Mouse (Mus musculus): ENCODE results near the gene Enpp6. TPM values are rescaled to one million over a fixed set of nuclear protein-coding genes. Genes with fewer than 3 reads are reported as not detected.
"Not testable (repeated sequence)": the region's sequence is repeated elsewhere in the genome, so short reads cannot be mapped to it uniquely, and the experiment has no call there.

Enpp6 gene
- polyA plus RNA-seq, 1 experiment from 2014 or later: 2.1 TPM

DNA sequence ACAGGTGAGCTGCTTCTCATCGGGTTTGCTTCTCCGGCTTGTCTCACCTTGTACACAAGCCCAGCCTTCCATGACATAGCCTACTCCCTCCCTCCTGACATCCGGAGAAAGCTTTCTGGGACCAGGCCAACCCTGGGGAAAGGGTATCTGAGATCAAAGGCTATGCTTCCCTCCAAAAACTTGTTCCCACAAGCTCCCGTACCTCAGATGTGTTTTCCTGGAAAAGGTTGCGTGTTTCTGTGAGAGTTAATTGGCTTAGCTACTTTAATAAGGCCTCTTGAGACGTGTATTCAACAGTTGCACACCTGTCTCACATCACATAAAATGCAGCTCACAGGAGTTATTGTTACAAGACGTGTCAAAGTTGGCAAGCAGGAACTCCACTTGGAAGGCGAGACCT lies 49.8 kb downstream of the Enpp6 start:
- Histone ChIP-seq H3K4me3 (ENCODE audit: low read depth, low read length) (no peak overlapping the region), H3K27me3 (ENCODE audit: control insufficient read depth, insufficient read depth, low read length) (no peaks in the 10 kb centered on the region), H3K9ac (ENCODE audit: low read depth, low read length) (no peak overlapping the region), H3K4me2 (no peak overlapping the region), H3K36me3 (ENCODE audit: control insufficient read depth, insufficient read depth, low read length) (no peaks in the 10 kb centered on the region), H3K9me3 (replicated peaks; ENCODE audit: control insufficient read depth, low read length) (no peaks in the 10 kb centered on the region), H3K4me1 (ENCODE audit: control insufficient read depth, insufficient read depth, low read length) (no peaks in the 10 kb centered on the region), H3K27ac (ENCODE audit: low read depth, low read length) (no peak overlapping the region)
- 79% methylated on average over 8 of the region's 8 CpGs for WGBS (ENCODE audit: insufficient replicate concordance)
- no peak for ATAC-seq (replicated peaks; ENCODE audit: insufficient number of reproducible peaks, low FRiP score, low TSS enrichment)

DNA sequence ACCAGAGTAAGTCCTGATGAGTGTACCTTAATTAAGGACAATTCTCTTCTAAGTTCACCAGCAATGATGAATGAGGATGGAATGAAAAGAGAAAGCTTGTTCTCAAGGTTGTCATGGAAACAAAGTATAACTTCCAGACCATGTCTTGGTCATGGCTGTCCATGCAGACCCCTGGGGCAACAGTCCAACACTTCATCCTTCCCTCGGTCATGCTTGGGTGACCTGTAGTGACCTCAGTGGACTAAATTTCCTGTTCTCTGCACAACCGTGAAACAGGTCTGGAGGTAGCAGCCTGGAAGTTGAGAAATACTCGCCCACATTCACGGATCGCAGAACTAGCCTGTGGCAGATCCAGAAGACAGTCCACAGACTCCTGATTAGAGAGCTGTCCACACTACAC lies 50.7 kb downstream of the Enpp6 start:
- Histone ChIP-seq H3K36me3 (ENCODE audit: control insufficient read depth, insufficient read depth, low read length) (no peaks in the 10 kb centered on the region), H3K27ac (ENCODE audit: low read depth, low read length) (no peak overlapping the region), H3K27me3 (ENCODE audit: control insufficient read depth, insufficient read depth, low read length) (no peaks in the 10 kb centered on the region), H3K9me3 (replicated peaks; ENCODE audit: control insufficient read depth, low read length) (no peaks in the 10 kb centered on the region), H3K4me2 (no peak overlapping the region), H3K9ac (ENCODE audit: low read depth, low read length) (no peak overlapping the region), H3K4me3 (ENCODE audit: low read depth, low read length) (no peak overlapping the region), H3K4me1 (ENCODE audit: control insufficient read depth, insufficient read depth, low read length) (no peaks in the 10 kb centered on the region)
- 59% methylated on average over 5 of the region's 5 CpGs for WGBS (ENCODE audit: insufficient replicate concordance)
- no peak for ATAC-seq (replicated peaks; ENCODE audit: insufficient number of reproducible peaks, low FRiP score, low TSS enrichment)

DNA sequence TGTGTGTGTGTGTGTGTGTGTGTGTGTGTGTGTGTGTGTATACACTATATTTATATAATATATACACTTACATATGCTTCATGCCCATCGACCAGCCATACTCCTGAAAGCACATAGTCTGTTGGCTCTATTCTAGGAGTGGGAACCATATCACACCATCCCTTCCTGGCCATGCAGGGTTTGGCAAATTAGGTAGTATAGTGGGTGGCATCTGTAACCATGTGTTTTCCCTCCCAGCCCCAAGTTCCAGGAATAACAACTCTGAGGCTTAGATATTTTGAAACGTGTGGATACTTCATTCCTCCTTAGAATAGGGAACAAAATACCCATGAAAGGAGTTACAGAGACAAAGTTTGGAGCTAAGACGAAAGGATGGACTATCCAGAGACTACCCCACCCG lies 53.5 kb downstream of the Enpp6 start:
- not testable (repeated sequence) for H3K9me3 ChIP-seq (replicated peaks; ENCODE audit: control insufficient read depth, low read length); H3K36me3 ChIP-seq (ENCODE audit: control insufficient read depth, insufficient read depth, low read length); H3K4me2 ChIP-seq; H3K27me3 ChIP-seq (ENCODE audit: control insufficient read depth, insufficient read depth, low read length); H3K9ac ChIP-seq (ENCODE audit: low read depth, low read length); H3K4me1 ChIP-seq (ENCODE audit: control insufficient read depth, insufficient read depth, low read length); H3K4me3 ChIP-seq (ENCODE audit: low read depth, low read length); H3K27ac ChIP-seq (ENCODE audit: low read depth, low read length); ATAC-seq (replicated peaks; ENCODE audit: insufficient number of reproducible peaks, low FRiP score, low TSS enrichment)
- 81% methylated on average over 3 of the region's 4 CpGs for WGBS (ENCODE audit: insufficient replicate concordance)

DNA sequence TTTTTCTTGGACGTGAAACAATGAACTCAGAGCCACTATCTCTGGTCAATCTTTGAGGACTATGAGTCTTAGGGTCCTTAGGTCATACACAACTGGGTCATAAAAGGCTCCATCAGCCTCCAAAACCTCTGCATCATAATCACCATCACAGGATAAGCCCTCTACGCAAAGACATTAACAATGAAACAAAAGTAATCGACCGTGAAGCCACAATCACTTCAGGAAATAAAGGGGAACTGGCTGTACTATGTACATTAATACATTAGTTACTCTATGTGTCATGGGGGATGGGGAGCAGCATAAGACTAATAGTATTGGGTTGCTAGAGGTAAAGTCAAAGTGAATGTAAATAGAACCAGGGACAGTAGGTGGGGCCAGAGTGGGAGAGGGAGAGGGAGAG lies 59.7 kb downstream of the Enpp6 start:
- ATAC-seq (replicated peaks; ENCODE audit: insufficient number of reproducible peaks, low FRiP score, low TSS enrichment): no peak
- H3K4me2 ChIP-seq: no peak overlapping the region
- 80% methylated on average over 4 of the region's 4 CpGs for WGBS (ENCODE audit: insufficient replicate concordance)
- H3K4me3 ChIP-seq (ENCODE audit: low read depth, low read length): no peak overlapping the region
- no peak overlapping the region for H3K9ac ChIP-seq (ENCODE audit: low read depth, low read length)
- H3K27ac ChIP-seq (ENCODE audit: low read depth, low read length): no peak overlapping the region
- no peaks in the 10 kb centered on the region for H3K36me3 ChIP-seq (ENCODE audit: control insufficient read depth, insufficient read depth, low read length)
- no peaks in the 10 kb centered on the region for H3K4me1 ChIP-seq (ENCODE audit: control insufficient read depth, insufficient read depth, low read length)
- no peaks in the 10 kb centered on the region for H3K27me3 ChIP-seq (ENCODE audit: control insufficient read depth, insufficient read depth, low read length)
- H3K9me3 ChIP-seq (replicated peaks; ENCODE audit: control insufficient read depth, low read length): no peaks in the 10 kb centered on the region

DNA sequence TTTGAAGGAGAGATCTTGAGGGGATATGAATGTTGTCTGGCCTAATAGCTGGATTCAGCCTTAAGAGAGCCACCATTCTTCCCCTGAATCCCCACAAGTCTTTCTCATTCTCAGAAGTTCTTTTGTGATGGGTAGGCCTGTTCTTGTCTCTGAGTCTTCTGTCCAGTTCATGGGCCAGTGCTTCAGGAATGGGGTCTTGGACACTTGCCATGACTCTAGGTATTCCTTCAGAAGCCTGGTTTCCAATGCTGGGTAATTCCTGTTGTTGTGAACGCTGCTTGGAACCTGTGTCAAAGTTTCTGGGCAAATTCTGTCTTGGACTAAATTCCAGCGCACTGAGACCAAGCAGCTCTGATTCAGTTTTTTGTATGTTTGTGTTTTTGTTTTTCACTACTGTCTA lies 60.5 kb downstream of the Enpp6 start:
- no peak overlapping the region for H3K9ac ChIP-seq (ENCODE audit: low read depth, low read length)
- ATAC-seq (replicated peaks; ENCODE audit: insufficient number of reproducible peaks, low FRiP score, low TSS enrichment): no peak
- 82% methylated on average over 2 of the region's 2 CpGs for WGBS (ENCODE audit: insufficient replicate concordance)
- H3K27ac ChIP-seq (ENCODE audit: low read depth, low read length): no peak overlapping the region
- H3K4me3 ChIP-seq (ENCODE audit: low read depth, low read length): no peak overlapping the region
- no peak overlapping the region for H3K4me2 ChIP-seq
- H3K4me1 ChIP-seq (ENCODE audit: control insufficient read depth, insufficient read depth, low read length): no peaks in the 10 kb centered on the region
- H3K9me3 ChIP-seq (replicated peaks; ENCODE audit: control insufficient read depth, low read length): no peaks in the 10 kb centered on the region
- no peaks in the 10 kb centered on the region for H3K27me3 ChIP-seq (ENCODE audit: control insufficient read depth, insufficient read depth, low read length)
- H3K36me3 ChIP-seq (ENCODE audit: control insufficient read depth, insufficient read depth, low read length): no peaks in the 10 kb centered on the region

DNA sequence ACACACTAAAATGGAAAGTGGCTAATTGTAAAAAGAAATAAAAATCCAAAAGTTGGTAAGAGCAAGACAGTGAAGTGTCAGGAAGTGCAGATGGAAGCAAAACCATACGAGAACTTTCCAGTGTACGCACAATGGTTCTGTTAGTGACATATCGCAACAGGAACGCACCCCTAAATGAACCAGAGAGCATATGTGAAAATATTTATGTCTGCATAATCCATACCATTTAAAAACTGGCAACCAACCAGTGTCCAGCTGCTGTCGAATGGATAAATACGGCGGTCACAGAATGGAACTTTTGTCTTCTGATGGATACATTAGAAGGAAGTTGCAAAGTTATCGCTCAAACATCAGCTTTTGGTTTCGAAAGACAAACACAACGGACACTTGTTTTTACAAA lies 61.9 kb downstream of the Enpp6 start:
- H3K36me3 ChIP-seq (ENCODE audit: control insufficient read depth, insufficient read depth, low read length): no peaks in the 10 kb centered on the region
- no peak overlapping the region for H3K4me3 ChIP-seq (ENCODE audit: low read depth, low read length)
- H3K27ac ChIP-seq (ENCODE audit: low read depth, low read length): no peak overlapping the region
- ATAC-seq (replicated peaks; ENCODE audit: insufficient number of reproducible peaks, low FRiP score, low TSS enrichment): no peak
- H3K4me1 ChIP-seq (ENCODE audit: control insufficient read depth, insufficient read depth, low read length): no peaks in the 10 kb centered on the region
- no peaks in the 10 kb centered on the region for H3K9me3 ChIP-seq (replicated peaks; ENCODE audit: control insufficient read depth, low read length)
- 89% methylated on average over 10 of the region's 10 CpGs for WGBS (ENCODE audit: insufficient replicate concordance)
- no peak overlapping the region for H3K4me2 ChIP-seq
- H3K9ac ChIP-seq (ENCODE audit: low read depth, low read length): no peak overlapping the region
- no peaks in the 10 kb centered on the region for H3K27me3 ChIP-seq (ENCODE audit: control insufficient read depth, insufficient read depth, low read length)

DNA sequence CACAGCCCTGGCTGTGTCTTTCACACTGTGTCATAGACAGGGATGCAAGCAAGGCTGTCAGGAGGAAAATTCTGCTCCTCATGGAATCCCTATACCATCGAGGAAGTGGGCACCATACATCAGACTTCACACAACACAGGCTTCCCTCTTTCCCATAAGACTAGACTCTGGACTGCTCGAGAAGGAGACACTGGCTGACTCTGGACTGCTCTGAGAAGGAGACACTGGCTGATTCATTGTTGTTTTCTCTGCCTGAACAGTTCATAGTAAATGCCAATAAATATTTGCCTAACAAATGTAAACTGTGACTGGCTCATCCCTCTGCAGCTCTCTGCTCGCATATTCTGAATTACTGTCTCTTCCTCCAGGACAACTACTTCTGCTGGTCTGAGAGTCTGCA lies 66.0 kb downstream of the Enpp6 start:
- H3K4me2 ChIP-seq: no peak overlapping the region
- H3K27me3 ChIP-seq (ENCODE audit: control insufficient read depth, insufficient read depth, low read length): no peaks in the 10 kb centered on the region
- WGBS (ENCODE audit: insufficient replicate concordance): 70% methylated on average over 3 of the region's 3 CpGs
- no peaks in the 10 kb centered on the region for H3K4me1 ChIP-seq (ENCODE audit: control insufficient read depth, insufficient read depth, low read length)
- H3K4me3 ChIP-seq (ENCODE audit: low read depth, low read length): no peak overlapping the region
- H3K36me3 ChIP-seq (ENCODE audit: control insufficient read depth, insufficient read depth, low read length): no peaks in the 10 kb centered on the region
- H3K9me3 ChIP-seq (replicated peaks; ENCODE audit: control insufficient read depth, low read length): no peaks in the 10 kb centered on the region
- ATAC-seq (replicated peaks; ENCODE audit: insufficient number of reproducible peaks, low FRiP score, low TSS enrichment): no peak
- no peak overlapping the region for H3K27ac ChIP-seq (ENCODE audit: low read depth, low read length)
- H3K9ac ChIP-seq (ENCODE audit: low read depth, low read length): no peak overlapping the region

DNA sequence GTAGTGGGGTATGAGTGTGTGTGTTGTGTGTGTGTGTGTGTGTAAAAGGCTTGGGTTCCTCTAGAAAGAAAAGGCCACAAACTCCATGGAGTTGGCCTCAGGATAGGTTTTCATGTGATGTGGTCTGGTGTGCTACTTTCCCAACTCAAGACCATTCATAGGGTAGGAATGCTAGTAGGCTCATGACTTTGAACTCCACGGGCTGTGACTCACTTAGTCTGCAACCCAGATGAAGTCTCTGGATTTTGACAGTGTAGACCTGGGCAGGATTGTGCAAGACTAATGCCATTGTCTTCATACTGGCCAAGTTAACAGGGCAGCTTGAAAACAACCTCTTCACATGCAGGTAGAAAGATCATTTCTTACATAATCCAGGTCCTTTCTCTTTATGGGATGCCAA lies 69.4 kb downstream of the Enpp6 start:
- WGBS (ENCODE audit: insufficient replicate concordance): 86% methylated on average over 1 of the region's 1 CpGs
- Histone ChIP-seq H3K4me3 (ENCODE audit: low read depth, low read length) (no peak overlapping the region), H3K36me3 (ENCODE audit: control insufficient read depth, insufficient read depth, low read length) (no peaks in the 10 kb centered on the region), H3K9ac (ENCODE audit: low read depth, low read length) (no peak overlapping the region), H3K4me2 (no peak overlapping the region), H3K4me1 (ENCODE audit: control insufficient read depth, insufficient read depth, low read length) (no peaks in the 10 kb centered on the region), H3K27me3 (ENCODE audit: control insufficient read depth, insufficient read depth, low read length) (no peaks in the 10 kb centered on the region), H3K27ac (ENCODE audit: low read depth, low read length) (no peak overlapping the region), H3K9me3 (replicated peaks; ENCODE audit: control insufficient read depth, low read length) (no peaks in the 10 kb centered on the region)
- no peak for ATAC-seq (replicated peaks; ENCODE audit: insufficient number of reproducible peaks, low FRiP score, low TSS enrichment)

DNA sequence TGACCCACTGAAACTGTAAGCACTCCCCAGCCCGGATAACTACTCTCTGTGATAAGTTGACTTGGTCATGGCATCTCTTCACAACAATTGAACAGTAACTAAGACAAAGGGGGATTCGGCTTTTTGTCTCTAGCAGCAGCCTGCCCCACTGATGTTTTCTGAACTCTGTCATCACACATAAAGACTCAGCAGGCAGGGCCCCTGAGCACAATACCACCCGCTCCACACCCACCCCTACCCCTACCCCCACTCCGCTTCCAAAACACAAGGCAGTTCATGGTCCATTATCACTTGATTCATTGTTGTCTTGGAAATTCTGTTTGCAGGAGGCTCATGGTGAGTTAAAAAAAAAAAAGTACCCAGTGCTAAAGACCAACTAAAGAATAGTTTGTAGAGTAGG lies 71.8 kb downstream of the Enpp6 start:
- Histone ChIP-seq H3K4me2 (no peak overlapping the region), H3K9me3 (replicated peaks; ENCODE audit: control insufficient read depth, low read length) (no peaks in the 10 kb centered on the region), H3K4me3 (ENCODE audit: low read depth, low read length) (no peak overlapping the region), H3K27ac (ENCODE audit: low read depth, low read length) (no peak overlapping the region), H3K36me3 (ENCODE audit: control insufficient read depth, insufficient read depth, low read length) (no peaks in the 10 kb centered on the region), H3K9ac (ENCODE audit: low read depth, low read length) (no peak overlapping the region), H3K27me3 (ENCODE audit: control insufficient read depth, insufficient read depth, low read length) (no peaks in the 10 kb centered on the region), H3K4me1 (ENCODE audit: control insufficient read depth, insufficient read depth, low read length) (no peaks in the 10 kb centered on the region)
- ATAC-seq (replicated peaks; ENCODE audit: insufficient number of reproducible peaks, low FRiP score, low TSS enrichment): no peak
- WGBS (ENCODE audit: insufficient replicate concordance): 82% methylated on average over 4 of the region's 4 CpGs

Data from heart, embryonic 11.5 days (tissue).